Mouse (Mus musculus) ES-Bruce4 (cell line): Measurements from ENCODE around the gene Cd2bp2. TPM values are rescaled to one million over a fixed set of nuclear protein-coding genes. Genes with fewer than 3 reads are reported as not detected.

Source experiments
- H3K27ac ChIP-seq: 2 replicates; pipeline ENCODE4 v1.5.1; 2012; ENCODE audit warnings: low read length, inconsistent platforms; ENCODE audit not compliant: insufficient read depth
- H3K27me3 ChIP-seq: 2 replicates; pipeline ENCODE4 v1.6.1; 2012; ENCODE audit warnings: mild to moderate bottlenecking, low read length, inconsistent platforms; ENCODE audit not compliant: control insufficient read depth, poor library complexity, insufficient read depth, severe bottlenecking
- H3K36me3 ChIP-seq: 2 replicates; pipeline ENCODE4 v1.6.1; 2012; ENCODE audit warnings: inconsistent platforms, mild to moderate bottlenecking, low read length, moderate library complexity; ENCODE audit not compliant: control insufficient read depth, poor library complexity, insufficient read depth, severe bottlenecking
- H3K4me1 ChIP-seq: one replicate; pipeline ENCODE4 v1.8.1; 2011; ENCODE audit warnings: low read length; ENCODE audit not compliant: control insufficient read depth, insufficient read depth
- H3K4me3 ChIP-seq: 2 replicates; pipeline ENCODE4 v1.5.1; 2011; ENCODE audit warnings: low read depth, mild to moderate bottlenecking, low read length
- H3K9ac ChIP-seq: 2 replicates; pipeline ENCODE4 v1.6.1; 2012; ENCODE audit warnings: low read depth, mild to moderate bottlenecking, inconsistent platforms; ENCODE audit not compliant: poor library complexity, severe bottlenecking
- H3K9me3 ChIP-seq: replicated peaks from 2 replicates; pipeline ENCODE4 v1.6.1; 2012; ENCODE audit warnings: mild to moderate bottlenecking, low read length, inconsistent platforms; ENCODE audit not compliant: control insufficient read depth, poor library complexity, insufficient read depth, severe bottlenecking
- CTCF ChIP-seq: IDR thresholded peaks from one replicate; pipeline ENCODE4 v1.8.1; 2011; ENCODE audit warnings: low read depth, low read length
- EP300 ChIP-seq: IDR thresholded peaks from 2 replicates; pipeline ENCODE4 v1.6.1; 2011; ENCODE audit warnings: low read depth, low read length; ENCODE audit not compliant: insufficient read depth
- POLR2A ChIP-seq: IDR thresholded peaks from one replicate; pipeline ENCODE4 v1.8.1; 2011; ENCODE audit warnings: low read length; ENCODE audit not compliant: insufficient read depth
- polyA plus RNA-seq: library from polyadenylated mRNA; stranded (reverse); fragments of >200 nt; gene quantifications from 2 replicates; pipeline ENCODE4 v1.2.4, GENCODE M21; 2011; ENCODE audit warnings: low read depth; ENCODE audit not compliant: missing spikeins, insufficient read depth, insufficient read length

Cd2bp2 gene
- polyA plus RNA-seq, 1 experiment: 120 TPM

- Histone ChIP-seq H3K36me3 (no peaks in the 10 kb centered on the region), H3K9ac (no peak overlapping the region), H3K9me3 (no peaks in the 10 kb centered on the region), H3K4me3 (no peak overlapping the region), H3K27me3 (no peaks in the 10 kb centered on the region), H3K27ac (no peak overlapping the region), H3K4me1 (peaks cover 3% of the 10 kb centered on the region)
- TF ChIP-seq CTCF: no peak
- TF ChIP-seq POLR2A: no peak
- no peak for TF ChIP-seq EP300
These were observed 50.2 kb downstream of the Cd2bp2 start for GRCm38 (mm10) chr7:127145387-127146266.

- Histone ChIP-seq H3K4me1 (peaks cover 6% of the 10 kb centered on the region), H3K36me3 (no peaks in the 10 kb centered on the region), H3K9ac (no peak overlapping the region), H3K27me3 (no peaks in the 10 kb centered on the region), H3K27ac (no peak overlapping the region), H3K4me3 (no peak overlapping the region), H3K9me3 (no peaks in the 10 kb centered on the region)
- TF ChIP-seq EP300 (no peak), POLR2A (no peak), CTCF (no peak)
These were observed 51.4 kb downstream of the Cd2bp2 start for GRCm38 (mm10) chr7:127144412-127144811.

GRCm38 (mm10) chr7:127142666-127143065 lies 53.2 kb downstream of the Cd2bp2 start:
- H3K9me3 ChIP-seq: no peaks in the 10 kb centered on the region
- no peaks in the 10 kb centered on the region for H3K27me3 ChIP-seq
- H3K9ac ChIP-seq: no peak overlapping the region
- H3K36me3 ChIP-seq: no peaks in the 10 kb centered on the region
- TF ChIP-seq EP300 (no peak), CTCF (no peak), POLR2A (no peak)
- no peak overlapping the region for H3K4me3 ChIP-seq
- peaks cover 6% of the 10 kb centered on the region for H3K4me1 ChIP-seq
- no peak overlapping the region for H3K27ac ChIP-seq

GRCm38 (mm10) chr7:127142214-127142613 lies 53.6 kb downstream of the Cd2bp2 start:
- no peaks in the 10 kb centered on the region for H3K36me3 ChIP-seq
- H3K9me3 ChIP-seq: no peaks in the 10 kb centered on the region
- H3K9ac ChIP-seq: no peak overlapping the region
- peaks cover 7% of the 10 kb centered on the region for H3K4me1 ChIP-seq
- no peak overlapping the region for H3K4me3 ChIP-seq
- H3K27ac ChIP-seq: no peak overlapping the region
- no peaks in the 10 kb centered on the region for H3K27me3 ChIP-seq
- TF ChIP-seq EP300 (no peak), POLR2A (no peak), CTCF (no peak)

Other genes with a start within 250 kb of the Cd2bp2 start
- gene Asphd1, start 246.5 kb downstream of the Cd2bp2 start, polyA plus RNA-seq: 0.36 and 0.41 TPM in 2 replicates
- gene Sez6l2, start 245.5 kb downstream of the Cd2bp2 start, polyA plus RNA-seq: 1.4 and 1.9 TPM in 2 replicates
- 42.8 and 53.3 TPM in 2 replicates for gene Cdipt, start 220.1 kb downstream of the Cd2bp2 start, polyA plus RNA-seq
- 1.4 and 2.4 TPM in 2 replicates for gene Cdiptos, start 220.0 kb downstream of the Cd2bp2 start, polyA plus RNA-seq
- 17.9 and 18.8 TPM in 2 replicates for gene Mvp, start 181.4 kb downstream of the Cd2bp2 start, polyA plus RNA-seq
- 22.1 and 26.6 TPM in 2 replicates for gene Pagr1b, start 179.6 kb downstream of the Cd2bp2 start, polyA plus RNA-seq
- 12.7 and 27.9 TPM in 2 replicates for gene Pagr1a, start 178.7 kb downstream of the Cd2bp2 start, polyA plus RNA-seq
- 2.2 and 23.9 TPM in 2 replicates for gene Gm42742, start 175.0 kb downstream of the Cd2bp2 start, polyA plus RNA-seq
- 3.5 and 6.7 TPM in 2 replicates for gene Prrt2, start 174.8 kb downstream of the Cd2bp2 start, polyA plus RNA-seq
- 117 and 123 TPM in 2 replicates for gene Maz, start 169.0 kb downstream of the Cd2bp2 start, polyA plus RNA-seq
- gene Kif22, start 153.6 kb downstream of the Cd2bp2 start, polyA plus RNA-seq: 106 and 109 TPM in 2 replicates
- not detected in 2 replicates for gene Zg16, start 108.7 kb downstream of the Cd2bp2 start, polyA plus RNA-seq
- 1.6 TPM in 2 replicates for gene AI467606, start 104.7 kb downstream of the Cd2bp2 start, polyA plus RNA-seq
- 8.6 and 9.3 TPM in 2 replicates for gene Qprt, start 73.8 kb downstream of the Cd2bp2 start, polyA plus RNA-seq
- gene Spn, start 58.2 kb downstream of the Cd2bp2 start, polyA plus RNA-seq: 1.5 and 2.2 TPM in 2 replicates
- gene Tbc1d10b, start 12.4 kb upstream of the Cd2bp2 start, polyA plus RNA-seq: 42.8 and 55.5 TPM in 2 replicates
- 278 and 351 TPM in 2 replicates for gene Mylpf, start 12.8 kb upstream of the Cd2bp2 start, polyA plus RNA-seq
- 52.1 and 57.0 TPM in 2 replicates for gene Zfp553, start 37.0 kb upstream of the Cd2bp2 start, polyA plus RNA-seq
- gene Sept1, start 37.1 kb upstream of the Cd2bp2 start, polyA plus RNA-seq: 210 and 229 TPM in 2 replicates
- 8.2 and 8.7 TPM in 2 replicates for gene Zfp771, start 48.2 kb upstream of the Cd2bp2 start, polyA plus RNA-seq
- gene Dctpp1, start 64.7 kb upstream of the Cd2bp2 start, polyA plus RNA-seq: 133 and 135 TPM in 2 replicates
- gene Sephs2, start 78.0 kb upstream of the Cd2bp2 start, polyA plus RNA-seq: 77.5 and 80.3 TPM in 2 replicates
- 0.55 and 0.81 TPM in 2 replicates for gene Itgal, start 100.2 kb upstream of the Cd2bp2 start, polyA plus RNA-seq
- gene Zfp768, start 149.5 kb upstream of the Cd2bp2 start, polyA plus RNA-seq: 7.0 and 7.8 TPM in 2 replicates
- 4.2 and 7.5 TPM in 2 replicates for gene Zfp747, start 180.0 kb upstream of the Cd2bp2 start, polyA plus RNA-seq
- 1.7 and 2.1 TPM in 2 replicates for gene 9130019O22Rik, start 191.1 kb upstream of the Cd2bp2 start, polyA plus RNA-seq
- 2.0 and 6.1 TPM in 2 replicates for gene E430018J23Rik, start 197.6 kb upstream of the Cd2bp2 start, polyA plus RNA-seq
- 1.4 and 1.9 TPM in 2 replicates for gene Zfp764, start 210.8 kb upstream of the Cd2bp2 start, polyA plus RNA-seq
- gene Zfp688, start 226.0 kb upstream of the Cd2bp2 start, polyA plus RNA-seq: 20.3 and 24.9 TPM in 2 replicates